Mouse (Mus musculus): ENCODE measurements around the gene Brip1. TPM values are rescaled to one million over a fixed set of nuclear protein-coding genes. Genes with fewer than 3 reads are reported as not detected.
"Not testable (repeated sequence)": the region's sequence is repeated elsewhere in the genome, so short reads cannot be mapped to it uniquely, and the experiment has no call there.

Gene Brip1
- polyA plus RNA-seq, 1 experiment, result 1.1 TPM

DNA sequence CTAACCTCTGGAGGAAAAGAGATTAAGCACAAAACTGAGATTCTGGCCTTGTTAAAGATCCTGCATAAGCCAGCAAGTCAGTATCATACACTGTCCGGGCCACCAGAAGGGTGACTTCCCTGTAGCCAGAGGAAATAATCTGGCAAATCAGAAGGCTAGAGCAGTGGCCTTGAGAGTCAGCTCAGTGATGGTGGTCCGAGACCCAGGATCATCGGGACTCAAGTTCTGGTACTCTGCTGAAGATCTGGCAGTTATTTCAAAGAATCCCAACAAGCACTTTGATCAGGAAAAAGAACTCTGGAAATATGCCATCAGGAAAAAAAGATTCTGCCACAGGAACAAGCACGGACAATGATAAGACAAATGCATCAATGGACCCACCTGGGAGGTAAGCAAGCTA, 4.9 kb upstream of the Brip1 start:
- TF ChIP-seq CTCF (IDR thresholded peaks at IDR 0.05; ENCODE audit: control insufficient read depth, insufficient read depth, insufficient replicate concordance, low read depth, low read length), result no peak
- no peak for TF ChIP-seq POLR2A (IDR thresholded peaks at IDR 0.05; ENCODE audit: control insufficient read depth, low read depth, low read length)
- H3K27ac ChIP-seq (ENCODE audit: control insufficient read depth, insufficient read depth, low read depth, low read length), result no peak overlapping the region
- no peaks in the 10 kb centered on the region for H3K36me3 ChIP-seq (ENCODE audit: control insufficient read depth, insufficient read depth, low read length)
- H3K4me3 ChIP-seq (ENCODE audit: control insufficient read depth, low read depth, low read length), result no peak overlapping the region
- H3K4me1 ChIP-seq (ENCODE audit: control insufficient read depth, insufficient read depth, low read length), result peaks cover 5% of the 10 kb centered on the region
- no peaks in the 10 kb centered on the region for H3K27me3 ChIP-seq (ENCODE audit: control insufficient read depth, insufficient read depth, low read length)

GRCm38 (mm10) chr11:86205031-86205430, 4.0 kb upstream of the Brip1 start:
- no peaks in the 10 kb centered on the region for H3K36me3 ChIP-seq (ENCODE audit: control insufficient read depth, insufficient read depth, low read length)
- TF ChIP-seq POLR2A (IDR thresholded peaks at IDR 0.05; ENCODE audit: control insufficient read depth, low read depth, low read length) (no peak), CTCF (IDR thresholded peaks at IDR 0.05; ENCODE audit: control insufficient read depth, insufficient read depth, insufficient replicate concordance, low read depth, low read length) (no peak)

GRCm38 (mm10) chr11:86201901-86202675, 1.1 kb upstream of the Brip1 start:
- no peaks in the 10 kb centered on the region for H3K36me3 ChIP-seq (ENCODE audit: control insufficient read depth, insufficient read depth, low read length)
- H3K27ac ChIP-seq (ENCODE audit: control insufficient read depth, insufficient read depth, low read depth, low read length), result peak overlapping the region; percentile 91
- TF ChIP-seq CTCF (IDR thresholded peaks at IDR 0.05; ENCODE audit: control insufficient read depth, insufficient read depth, insufficient replicate concordance, low read depth, low read length), result no peak
- no peak for TF ChIP-seq POLR2A (IDR thresholded peaks at IDR 0.05; ENCODE audit: control insufficient read depth, low read depth, low read length)
- H3K27me3 ChIP-seq (ENCODE audit: control insufficient read depth, insufficient read depth, low read length), result no peaks in the 10 kb centered on the region
- H3K4me1 ChIP-seq (ENCODE audit: control insufficient read depth, insufficient read depth, low read length), result peaks cover 5% of the 10 kb centered on the region
- peak overlapping the region; percentile 89 for H3K4me3 ChIP-seq (ENCODE audit: control insufficient read depth, low read depth, low read length)

More at GRCm38 (mm10) chr11:86205031-86205430, 4.0 kb upstream of the Brip1 start:
- peaks cover 5% of the 10 kb centered on the region for H3K4me1 ChIP-seq (ENCODE audit: control insufficient read depth, insufficient read depth, low read length)
- no peaks in the 10 kb centered on the region for H3K27me3 ChIP-seq (ENCODE audit: control insufficient read depth, insufficient read depth, low read length)
- H3K4me3 ChIP-seq (ENCODE audit: control insufficient read depth, low read depth, low read length), result no peak overlapping the region
- no peak overlapping the region for H3K27ac ChIP-seq (ENCODE audit: control insufficient read depth, insufficient read depth, low read depth, low read length)

DNA sequence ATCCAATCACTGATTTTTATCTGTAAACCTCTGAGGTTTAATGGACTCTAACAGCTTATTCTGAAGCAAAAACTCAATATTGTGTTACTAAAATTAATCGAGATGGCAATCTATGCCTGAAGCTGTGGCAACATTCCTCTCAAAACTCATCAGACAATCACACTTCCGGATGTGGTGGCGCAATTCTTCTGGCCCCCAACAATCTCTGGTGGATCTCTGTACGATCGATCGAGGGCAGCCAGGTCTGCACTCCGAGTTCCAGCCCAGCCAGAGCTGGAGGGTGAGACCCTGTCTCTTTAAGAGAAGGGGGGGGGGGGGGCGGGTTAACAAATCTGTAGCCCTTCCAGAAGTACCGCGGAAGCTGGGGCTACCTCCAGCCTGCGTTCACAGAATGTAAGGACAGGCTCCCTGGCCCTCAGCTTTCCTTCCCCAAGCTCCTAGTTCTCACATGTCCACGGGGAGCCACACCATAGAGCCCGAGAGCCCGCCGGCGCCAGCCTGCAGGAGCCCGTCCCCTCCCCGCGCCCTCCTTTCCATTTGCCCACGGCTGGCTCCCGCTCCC, 452 bp downstream of the Brip1 start:
- TF ChIP-seq CTCF (IDR thresholded peaks at IDR 0.05; ENCODE audit: control insufficient read depth, insufficient read depth, insufficient replicate concordance, low read depth, low read length) (no peak), POLR2A (IDR thresholded peaks at IDR 0.05; ENCODE audit: control insufficient read depth, low read depth, low read length) (no peak)
- H3K36me3 ChIP-seq (ENCODE audit: control insufficient read depth, insufficient read depth, low read length), result no peaks in the 10 kb centered on the region

DNA sequence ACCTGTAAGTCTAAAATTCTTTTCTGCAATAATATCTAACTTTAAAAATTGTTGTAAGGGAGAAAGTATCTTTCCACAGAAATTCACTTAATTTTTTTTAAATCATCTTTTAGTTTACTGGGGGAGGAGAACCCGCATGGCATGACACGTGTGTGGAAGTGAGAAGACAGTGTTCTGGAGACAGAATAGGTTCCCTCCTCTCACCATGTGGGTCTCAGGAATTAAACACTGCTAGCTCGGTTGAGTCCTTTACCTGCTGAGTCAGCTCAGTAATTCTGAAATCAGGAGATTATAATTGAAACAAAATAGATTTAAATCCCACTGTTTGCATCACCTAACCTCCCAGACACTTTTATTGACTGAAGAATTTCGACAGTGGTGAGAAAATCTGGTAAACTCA, 1.3 kb downstream of the Brip1 start:
- H3K4me3 ChIP-seq (ENCODE audit: control insufficient read depth, low read depth, low read length), result no peak overlapping the region
- no peak for TF ChIP-seq POLR2A (IDR thresholded peaks at IDR 0.05; ENCODE audit: control insufficient read depth, low read depth, low read length)
- TF ChIP-seq CTCF (IDR thresholded peaks at IDR 0.05; ENCODE audit: control insufficient read depth, insufficient read depth, insufficient replicate concordance, low read depth, low read length), result no peak
- H3K4me1 ChIP-seq (ENCODE audit: control insufficient read depth, insufficient read depth, low read length), result peaks cover 5% of the 10 kb centered on the region
- no peaks in the 10 kb centered on the region for H3K27me3 ChIP-seq (ENCODE audit: control insufficient read depth, insufficient read depth, low read length)
- H3K36me3 ChIP-seq (ENCODE audit: control insufficient read depth, insufficient read depth, low read length), result no peaks in the 10 kb centered on the region
- no peak overlapping the region for H3K27ac ChIP-seq (ENCODE audit: control insufficient read depth, insufficient read depth, low read depth, low read length)

More for the DNA sequence above, 452 bp downstream of the Brip1 start:
- Histone ChIP-seq H3K4me3 (ENCODE audit: control insufficient read depth, low read depth, low read length) (peak overlapping the region; percentile 89), H3K4me1 (ENCODE audit: control insufficient read depth, insufficient read depth, low read length) (peaks cover 5% of the 10 kb centered on the region), H3K27me3 (ENCODE audit: control insufficient read depth, insufficient read depth, low read length) (no peaks in the 10 kb centered on the region), H3K27ac (ENCODE audit: control insufficient read depth, insufficient read depth, low read depth, low read length) (peak overlapping the region; percentile 45; the same call in 1 of the 2 replicates)

- peak overlapping the region; percentile 54 for H3K4me3 ChIP-seq (ENCODE audit: control insufficient read depth, low read depth, low read length)
- not testable (repeated sequence) for H3K27me3 ChIP-seq (ENCODE audit: control insufficient read depth, insufficient read depth, low read length); H3K36me3 ChIP-seq (ENCODE audit: control insufficient read depth, insufficient read depth, low read length); H3K27ac ChIP-seq (ENCODE audit: control insufficient read depth, insufficient read depth, low read depth, low read length); H3K4me1 ChIP-seq (ENCODE audit: control insufficient read depth, insufficient read depth, low read length)
Measured at GRCm38 (mm10) chr11:86185224-86185623, 15.8 kb downstream of the Brip1 start.

GRCm38 (mm10) chr11:86175833-86176232, 25.2 kb downstream of the Brip1 start:
- Histone ChIP-seq H3K4me3 (ENCODE audit: control insufficient read depth, low read depth, low read length) (no peak overlapping the region), H3K36me3 (ENCODE audit: control insufficient read depth, insufficient read depth, low read length) (no peaks in the 10 kb centered on the region), H3K27me3 (ENCODE audit: control insufficient read depth, insufficient read depth, low read length) (no peaks in the 10 kb centered on the region), H3K4me1 (ENCODE audit: control insufficient read depth, insufficient read depth, low read length) (no peaks in the 10 kb centered on the region), H3K27ac (ENCODE audit: control insufficient read depth, insufficient read depth, low read depth, low read length) (no peak overlapping the region)
- no peak for TF ChIP-seq CTCF (IDR thresholded peaks at IDR 0.05; ENCODE audit: control insufficient read depth, insufficient read depth, insufficient replicate concordance, low read depth, low read length)
- no peak for TF ChIP-seq POLR2A (IDR thresholded peaks at IDR 0.05; ENCODE audit: control insufficient read depth, low read depth, low read length)
